Mouse (Mus musculus) midbrain, embryonic 14.5 days (tissue): ENCODE data around the gene Dnal4. TPM values are rescaled to one million over a fixed set of nuclear protein-coding genes. Genes with fewer than 3 reads are reported as not detected.

Experiments used
- ATAC-seq: fragments of 200-750 bp; cut with Nextera tagmentation; 2 replicates; pipeline ENCODE4 v1.8.0; 2017; ENCODE audit warnings: moderate number of reproducible peaks, moderate library complexity; ENCODE audit not compliant: low FRiP score, low TSS enrichment
- DNase-seq: peaks from one replicate; pipeline ENCODE4 v3.0.0-alpha.2; 2015
- H3K27ac ChIP-seq: fragments of 300-500 bp; sonication (generic); replicated peaks from 2 replicates; pipeline ENCODE4 v1.5.1; 2014; ENCODE audit warnings: mild to moderate bottlenecking, low read depth, low read length, moderate library complexity
- H3K27me3 ChIP-seq: fragments of 300-500 bp; sonication (generic); 2 replicates; pipeline ENCODE4 v1.6.1; 2014; ENCODE audit warnings: low read length, control low read depth, mixed read lengths; ENCODE audit not compliant: control insufficient read depth, insufficient read depth
- H3K36me3 ChIP-seq: fragments of 300-500 bp; sonication (generic); 2 replicates; pipeline ENCODE4 v1.6.1; 2014; ENCODE audit warnings: low read length, control low read depth; ENCODE audit not compliant: control insufficient read depth, insufficient read depth
- H3K4me1 ChIP-seq: fragments of 300-500 bp; sonication (generic); 2 replicates; pipeline ENCODE4 v1.6.1; 2014; ENCODE audit warnings: mild to moderate bottlenecking, antibody characterized with exemption, low read length, control low read depth; ENCODE audit not compliant: control insufficient read depth, insufficient read depth
- H3K4me2 ChIP-seq: fragments of 300-500 bp; sonication (generic); 2 replicates; pipeline ENCODE4 v1.6.1; 2014; ENCODE audit warnings: mild to moderate bottlenecking, low read length, moderate library complexity
- H3K4me3 ChIP-seq: fragments of 300-500 bp; sonication (generic); replicated peaks from 2 replicates; pipeline ENCODE4 v1.5.1; 2014; ENCODE audit warnings: low read depth, low read length
- H3K9ac ChIP-seq: fragments of 300-500 bp; sonication (generic); replicated peaks from 2 replicates; pipeline ENCODE4 v1.6.1; 2014; ENCODE audit warnings: mild to moderate bottlenecking, low read length, moderate library complexity
- H3K9me3 ChIP-seq: fragments of 300-500 bp; sonication (generic); 2 replicates; pipeline ENCODE4 v1.6.1; 2016; ENCODE audit warnings: low read length, control low read depth, mixed read lengths; ENCODE audit not compliant: control insufficient read depth
- WGBS: fragments of 180-500 bp; shearing (Covaris S2); extraction: QIAGEN DNeasy Blood & Tissue Kit; methylation state at CpG from one replicate; pipeline ENCODE4 v1.1.7; 2014; 5-methylcytosine and 5-hydroxymethylcytosine counted together
- polyA plus RNA-seq: library from polyadenylated mRNA; unstranded; fragments of >200 nt; fragmentation: Nextera tagmentation; extraction: Ambion mirVana; gene quantifications from 2 replicates; pipeline ENCODE4 v1.2.1, GENCODE M21; 2014

The Dnal4 gene
- polyA plus RNA-seq, 1 experiment from 2014 or later = 83.8 TPM

GRCm38 (mm10) chr15:79741921-79742705 lies 35.5 kb downstream of the Dnal4 start, which contains the start of gene Sun2:
TSS of gene Sun2 (minus strand) at chr15:79742536.
- Histone ChIP-seq H3K36me3 (peaks cover 25% of the 10 kb centered on the region), H3K27me3 (no peaks in the 10 kb centered on the region), H3K9ac (peak within 1 kb of the TSS; percentile 92), H3K4me2 (peak within 1 kb of the TSS; percentile 66), H3K4me1 (peaks cover 23% of the 10 kb centered on the region), H3K9me3 (no peaks in the 10 kb centered on the region), H3K27ac (peak within 1 kb of the TSS; percentile 69), H3K4me3 (peak within 1 kb of the TSS; percentile 94)
- DNase-seq (peak; percentile 96), ATAC-seq (peak; percentile 94)
- under 1% methylated on average over 93 of the region's 93 CpGs for WGBS

DNA sequence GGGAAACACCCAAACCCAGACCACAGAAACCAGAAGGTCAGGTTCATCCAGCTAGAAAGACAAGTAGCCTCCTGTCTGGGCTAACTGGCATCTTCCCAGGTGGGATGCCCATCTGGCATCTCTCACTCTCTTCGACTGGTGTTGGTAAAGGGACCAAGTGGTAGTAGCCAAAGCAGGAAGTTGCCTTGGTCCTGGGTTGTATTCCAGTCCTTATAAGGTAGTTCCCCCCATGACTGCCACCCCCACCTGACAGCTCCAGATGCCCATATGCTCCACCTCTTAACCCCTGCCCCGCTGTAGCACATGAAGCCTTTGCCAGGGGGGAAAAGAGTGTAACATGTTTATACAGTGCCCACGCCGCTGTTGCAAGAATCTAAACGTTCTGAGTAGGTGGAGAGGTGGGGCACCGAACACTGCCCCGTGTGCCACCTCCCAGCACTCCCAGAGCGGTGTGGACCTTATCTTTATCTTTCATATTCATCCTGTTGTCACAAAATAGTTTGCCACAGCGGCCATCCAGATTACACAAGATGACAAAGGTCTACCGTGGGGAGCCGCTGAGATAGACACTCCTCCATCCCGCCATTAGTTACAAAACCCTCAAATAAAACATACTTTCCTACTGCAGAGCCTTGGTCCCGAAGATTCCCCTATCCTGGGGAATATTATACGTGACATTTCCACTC lies 36.3 kb downstream of the Dnal4 start:
- no peaks in the 10 kb centered on the region for H3K27me3 ChIP-seq
- H3K4me1 ChIP-seq = peaks cover 23% of the 10 kb centered on the region
- H3K4me3 ChIP-seq = peak overlapping the region; percentile 94
- H3K27ac ChIP-seq = peak overlapping the region; percentile 69
- ATAC-seq = no peak
- peak overlapping the region; percentile 92 for H3K9ac ChIP-seq
- peaks cover 33% of the 10 kb centered on the region for H3K36me3 ChIP-seq
- no peaks in the 10 kb centered on the region for H3K9me3 ChIP-seq
- WGBS = 34% methylated on average over 14 of the region's 14 CpGs
- no peak for DNase-seq
- H3K4me2 ChIP-seq = peak overlapping the region; percentile 66

GRCm38 (mm10) chr15:79740739-79741138 lies 36.9 kb downstream of the Dnal4 start:
- Histone ChIP-seq H3K4me3 (peak overlapping the region; percentile 94), H3K9ac (peak overlapping the region; percentile 92; the same call in 1 of the 2 replicates)

GRCm38 (mm10) chr15:79734311-79734710 lies 43.3 kb downstream of the Dnal4 start:
- WGBS = 85% methylated on average over 8 of the region's 8 CpGs

More at GRCm38 (mm10) chr15:79740739-79741138, 36.9 kb downstream of the Dnal4 start:
- WGBS = 86% methylated on average over 3 of the region's 3 CpGs
- H3K9me3 ChIP-seq = no peaks in the 10 kb centered on the region
- peaks cover 37% of the 10 kb centered on the region for H3K36me3 ChIP-seq
- DNase-seq (no peak), ATAC-seq (no peak)
- H3K4me1 ChIP-seq = peaks cover 23% of the 10 kb centered on the region
- no peaks in the 10 kb centered on the region for H3K27me3 ChIP-seq
- peak overlapping the region; percentile 66 for H3K4me2 ChIP-seq
- H3K27ac ChIP-seq = no peak overlapping the region

GRCm38 (mm10) chr15:79733640-79734039 lies 44.0 kb downstream of the Dnal4 start:
- Histone ChIP-seq H3K9ac (no peak overlapping the region), H3K27me3 (no peaks in the 10 kb centered on the region), H3K9me3 (no peaks in the 10 kb centered on the region), H3K4me3 (no peak overlapping the region), H3K4me2 (no peak overlapping the region), H3K4me1 (no peaks in the 10 kb centered on the region), H3K27ac (no peak overlapping the region), H3K36me3 (peaks cover 90% of the 10 kb centered on the region)
- DNase-seq (no peak), ATAC-seq (no peak)
- 71% methylated on average over 4 of the region's 4 CpGs for WGBS

More at GRCm38 (mm10) chr15:79734311-79734710, 43.3 kb downstream of the Dnal4 start:
- no peak for DNase-seq
- H3K4me3 ChIP-seq = no peak overlapping the region
- no peaks in the 10 kb centered on the region for H3K9me3 ChIP-seq
- no peaks in the 10 kb centered on the region for H3K27me3 ChIP-seq
- no peak overlapping the region for H3K4me2 ChIP-seq
- ATAC-seq = no peak
- peaks cover 90% of the 10 kb centered on the region for H3K36me3 ChIP-seq
- H3K9ac ChIP-seq = no peak overlapping the region
- H3K27ac ChIP-seq = no peak overlapping the region
- no peaks in the 10 kb centered on the region for H3K4me1 ChIP-seq

- Histone ChIP-seq H3K4me3 (no peak overlapping the region), H3K4me2 (no peak overlapping the region), H3K27me3 (no peaks in the 10 kb centered on the region), H3K9me3 (no peaks in the 10 kb centered on the region), H3K27ac (no peak overlapping the region), H3K36me3 (peaks cover 90% of the 10 kb centered on the region), H3K4me1 (no peaks in the 10 kb centered on the region), H3K9ac (no peak overlapping the region)
- 96% methylated on average over 8 of the region's 8 CpGs for WGBS
- DNase-seq (no peak), ATAC-seq (no peak)
Measured at GRCm38 (mm10) chr15:79733192-79733591, 44.5 kb downstream of the Dnal4 start.

DNA sequence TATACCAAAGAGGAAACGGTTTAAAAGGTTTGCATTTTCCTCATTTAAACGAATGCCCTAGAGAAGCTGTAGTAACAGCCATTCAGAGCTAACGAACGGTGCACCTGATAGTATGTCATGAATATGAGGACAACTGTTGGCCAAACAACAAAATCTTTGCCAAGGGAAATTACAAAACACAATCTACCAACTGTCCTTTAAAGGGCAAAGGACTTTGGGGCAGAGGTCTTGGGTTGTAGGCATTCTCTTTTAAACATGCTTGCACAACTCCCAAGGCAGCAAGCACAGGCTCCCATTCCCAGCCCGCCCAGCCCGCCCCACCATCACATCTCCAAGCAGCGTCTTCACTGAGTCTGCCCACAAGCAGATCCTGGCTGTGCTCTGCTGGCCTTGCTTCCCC lies 46.1 kb downstream of the Dnal4 start:
- no peak overlapping the region for H3K4me3 ChIP-seq
- no peak overlapping the region for H3K9ac ChIP-seq
- peaks cover 90% of the 10 kb centered on the region for H3K36me3 ChIP-seq
- DNase-seq = no peak
- no peak overlapping the region for H3K27ac ChIP-seq
- 87% methylated on average over 7 of the region's 7 CpGs for WGBS
- no peaks in the 10 kb centered on the region for H3K27me3 ChIP-seq
- no peak overlapping the region for H3K4me2 ChIP-seq
- no peaks in the 10 kb centered on the region for H3K4me1 ChIP-seq
- no peaks in the 10 kb centered on the region for H3K9me3 ChIP-seq
- no peak for ATAC-seq

- 87% methylated on average over 10 of the region's 10 CpGs for WGBS
- DNase-seq = no peak
- Histone ChIP-seq H3K4me3 (no peak overlapping the region), H3K27me3 (no peaks in the 10 kb centered on the region), H3K27ac (no peak overlapping the region), H3K9ac (no peak overlapping the region), H3K4me2 (no peak overlapping the region), H3K9me3 (no peaks in the 10 kb centered on the region), H3K36me3 (peaks cover 90% of the 10 kb centered on the region), H3K4me1 (no peaks in the 10 kb centered on the region)
- ATAC-seq = no peak
Measured at GRCm38 (mm10) chr15:79728731-79729388, 48.8 kb downstream of the Dnal4 start.
